Mouse (Mus musculus): ENCODE measurements around the gene Runx2. TPM values are rescaled to one million over a fixed set of nuclear protein-coding genes. Genes with fewer than 3 reads are reported as not detected.
A peak's percentile ranks its signal among the peaks of the same experiment; 100 is the strongest.

Runx2 gene
- polyA plus RNA-seq, 1 experiment from 2014 or later = 31.9 TPM

DNA sequence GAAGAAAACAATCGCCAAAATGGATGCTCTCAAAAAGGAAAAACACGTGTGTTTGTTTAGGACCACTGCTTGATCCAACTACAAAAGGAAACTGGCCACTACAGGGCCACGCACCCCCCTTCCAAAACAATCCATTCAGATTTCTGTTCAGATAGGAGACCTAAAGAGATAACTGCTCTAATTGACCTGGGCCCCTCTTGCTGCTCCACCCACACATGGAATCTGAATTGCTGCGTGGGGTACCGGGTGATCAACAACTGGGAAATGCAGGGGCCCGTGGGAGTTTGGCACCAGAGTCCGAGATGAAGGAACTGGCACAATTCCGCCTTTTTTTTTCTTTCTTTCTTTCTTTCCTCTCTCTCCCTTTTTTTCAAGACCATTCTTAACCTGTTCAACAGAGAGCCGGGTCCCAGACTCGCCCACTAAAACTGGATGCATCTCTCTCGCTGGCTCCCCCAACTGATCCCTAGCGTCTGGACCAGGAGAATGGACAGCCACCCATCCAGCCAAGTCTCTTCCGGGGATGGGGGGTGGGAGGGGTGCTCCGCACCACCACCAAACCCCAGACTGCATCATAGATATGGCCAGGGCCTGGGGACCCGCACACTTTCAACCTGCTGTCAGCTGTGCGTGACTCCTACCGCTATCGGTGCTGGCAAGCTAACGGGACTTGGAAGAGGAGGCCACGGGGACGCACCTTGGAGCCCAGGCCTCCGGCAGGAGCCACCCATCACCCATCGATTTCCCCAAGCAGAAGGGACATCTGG is 80.9 kb downstream of the Runx2 start:
- H3K4me1 ChIP-seq = 0 out of 2 replicates have a peak, but pooled peaks cover 9% of the 10 kb centered on the region
- 2% methylated on average over 23 of the region's 23 CpGs for WGBS
- peak overlapping the region; percentile 76 for H3K4me2 ChIP-seq (replicated peaks)
- H3K9me3 ChIP-seq = no peaks in the 10 kb centered on the region
- H3K27me3 ChIP-seq = peaks cover 29% of the 10 kb centered on the region
- H3K4me3 ChIP-seq = peak overlapping the region; percentile 68
- ATAC-seq (ENCODE audit: insufficient number of reproducible peaks, insufficient read depth, low FRiP score, low TSS enrichment) = no peak
- peak overlapping the region; percentile 91 for H3K27ac ChIP-seq
- H3K9ac ChIP-seq = peak overlapping the region; percentile 91
- H3K36me3 ChIP-seq = no peaks in the 10 kb centered on the region

DNA sequence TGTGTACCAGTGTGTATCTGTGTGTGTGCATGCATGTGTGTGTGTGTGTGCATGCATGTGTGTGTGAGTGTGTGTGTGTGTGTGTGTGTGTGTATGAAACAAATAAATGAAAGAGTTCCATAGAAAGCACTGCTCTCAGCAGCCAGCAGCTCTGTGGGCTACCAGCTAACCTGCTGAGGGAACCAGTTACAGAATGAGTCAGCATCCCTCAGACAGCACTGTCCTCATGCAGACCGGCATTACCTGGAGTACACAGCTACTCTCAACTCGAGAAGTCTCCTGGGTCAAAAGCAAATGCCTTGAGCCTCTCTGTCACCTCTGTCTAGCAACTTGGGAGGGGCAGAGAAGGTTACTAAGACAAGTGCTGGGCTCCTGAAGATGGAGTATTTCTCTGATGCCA is 86.1 kb downstream of the Runx2 start:
- Histone ChIP-seq H3K4me3 (no peak overlapping the region), H3K4me1 (peaks cover 8% of the 10 kb centered on the region; the same call in 1 of the 2 replicates), H3K27me3 (0 out of 2 replicates have a peak, but pooled peaks cover 2% of the 10 kb centered on the region), H3K4me2 (replicated peaks) (no peak overlapping the region), H3K36me3 (peaks cover 3% of the 10 kb centered on the region), H3K9ac (no peak overlapping the region), H3K9me3 (no peaks in the 10 kb centered on the region), H3K27ac (no peak overlapping the region)
- ATAC-seq (ENCODE audit: insufficient number of reproducible peaks, insufficient read depth, low FRiP score, low TSS enrichment) = no peak
- 36% methylated on average over 2 of the region's 2 CpGs for WGBS

- no peaks in the 10 kb centered on the region for H3K9me3 ChIP-seq
- ATAC-seq (ENCODE audit: insufficient number of reproducible peaks, insufficient read depth, low FRiP score, low TSS enrichment) = no peak
- no peak overlapping the region for H3K9ac ChIP-seq
- H3K4me1 ChIP-seq = peaks cover 7% of the 10 kb centered on the region; the same call in 1 of the 2 replicates
- no peak overlapping the region for H3K4me3 ChIP-seq
- peaks cover 3% of the 10 kb centered on the region for H3K36me3 ChIP-seq
- H3K4me2 ChIP-seq (replicated peaks) = no peak overlapping the region
- no peaks in the 10 kb centered on the region for H3K27me3 ChIP-seq
- no peak overlapping the region for H3K27ac ChIP-seq
Measured at GRCm38 (mm10) chr17:44727675-44728074, 86.9 kb downstream of the Runx2 start.

- Histone ChIP-seq H3K36me3 (peaks cover 3% of the 10 kb centered on the region), H3K9ac (no peak overlapping the region), H3K4me1 (peaks cover 14% of the 10 kb centered on the region), H3K27ac (peak overlapping the region; percentile 30), H3K4me2 (replicated peaks) (peak overlapping the region; percentile 9), H3K9me3 (no peaks in the 10 kb centered on the region), H3K27me3 (no peaks in the 10 kb centered on the region), H3K4me3 (no peak overlapping the region)
- ATAC-seq (ENCODE audit: insufficient number of reproducible peaks, insufficient read depth, low FRiP score, low TSS enrichment) = no peak
- WGBS = 74% methylated on average over 16 of the region's 16 CpGs
Measured at GRCm38 (mm10) chr17:44724805-44725480, 89.7 kb downstream of the Runx2 start.

DNA sequence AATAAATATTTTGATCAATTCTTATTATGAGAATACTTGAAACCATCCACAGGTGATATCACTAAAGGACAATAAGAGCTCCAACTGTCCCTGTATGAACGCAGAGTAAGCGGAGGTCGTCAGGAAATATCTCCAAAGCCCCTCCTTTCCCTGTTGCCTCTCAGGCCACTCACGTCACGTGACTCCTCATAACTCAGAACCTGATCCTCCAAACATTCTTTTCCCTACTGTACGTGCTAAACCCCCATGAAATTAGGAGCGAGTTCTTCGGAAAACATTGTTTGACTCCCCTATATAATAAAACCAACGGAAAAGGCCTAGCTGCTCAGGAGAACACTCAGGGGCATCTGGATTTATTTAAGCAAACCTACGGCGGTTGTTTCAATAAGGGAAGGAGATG is 90.3 kb downstream of the Runx2 start:
- Histone ChIP-seq H3K36me3 (peaks cover 3% of the 10 kb centered on the region), H3K9ac (no peak overlapping the region), H3K4me2 (replicated peaks) (0 out of 2 replicates have a peak overlapping the region, but pooled peaks have one; percentile 9), H3K27me3 (no peaks in the 10 kb centered on the region), H3K9me3 (no peaks in the 10 kb centered on the region), H3K4me1 (peaks cover 14% of the 10 kb centered on the region), H3K4me3 (no peak overlapping the region), H3K27ac (peak overlapping the region; percentile 30)
- ATAC-seq (ENCODE audit: insufficient number of reproducible peaks, insufficient read depth, low FRiP score, low TSS enrichment) = no peak
- WGBS = 48% methylated on average over 11 of the region's 11 CpGs

DNA sequence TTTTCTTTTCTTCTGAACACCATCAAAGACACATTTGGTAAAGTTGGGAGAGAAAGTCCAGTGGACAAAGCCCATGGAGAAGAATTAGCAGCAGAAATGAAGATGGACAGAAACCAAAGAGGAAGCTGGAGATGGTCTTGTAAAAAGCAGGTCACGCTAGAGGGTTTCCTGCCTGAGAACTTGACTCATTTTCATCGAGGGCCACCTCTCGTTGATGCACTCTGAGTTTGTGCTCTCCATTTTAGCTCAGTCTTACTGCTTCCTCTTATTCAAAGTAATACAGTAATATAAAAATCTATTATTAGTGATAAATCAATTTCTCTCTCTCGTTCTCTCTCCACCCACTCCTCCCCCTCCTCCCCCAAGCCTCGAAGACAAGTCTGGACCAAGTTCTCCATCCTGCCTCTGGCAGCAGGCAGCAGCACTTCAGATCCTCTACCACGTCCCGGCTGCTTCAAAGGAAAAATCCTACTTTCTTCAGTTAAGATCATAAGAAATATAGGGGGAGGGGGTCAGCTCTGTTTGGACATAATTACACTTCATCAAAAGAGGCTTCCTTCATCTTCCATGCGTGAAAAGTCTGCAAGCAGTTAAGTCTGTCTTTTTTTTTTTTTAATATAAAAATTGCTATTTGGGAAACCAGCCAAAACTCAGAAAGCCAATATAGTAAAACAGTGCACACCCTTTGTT is 92.3 kb downstream of the Runx2 start:
- 43% methylated on average over 8 of the region's 8 CpGs for WGBS

GRCm38 (mm10) chr17:44718591-44718990 is 96.0 kb downstream of the Runx2 start:
- no peaks in the 10 kb centered on the region for H3K9me3 ChIP-seq
- 0 out of 2 replicates have a peak, but pooled peaks have one; percentile 41 for ATAC-seq (ENCODE audit: insufficient number of reproducible peaks, insufficient read depth, low FRiP score, low TSS enrichment)
- peak overlapping the region; percentile 1; the same call in 1 of the 2 replicates for H3K27ac ChIP-seq
- 0 out of 2 replicates have a peak, but pooled peaks cover 4% of the 10 kb centered on the region for H3K36me3 ChIP-seq
- no peak overlapping the region for H3K4me2 ChIP-seq (replicated peaks)
- H3K4me3 ChIP-seq = no peak overlapping the region
- peaks cover 26% of the 10 kb centered on the region for H3K4me1 ChIP-seq
- 43% methylated on average over 6 of the region's 6 CpGs for WGBS
- no peak overlapping the region for H3K9ac ChIP-seq
- no peaks in the 10 kb centered on the region for H3K27me3 ChIP-seq

More for the DNA sequence above, 92.3 kb downstream of the Runx2 start:
- peaks cover 27% of the 10 kb centered on the region for H3K4me1 ChIP-seq
- H3K4me2 ChIP-seq (replicated peaks) = no peak overlapping the region
- H3K36me3 ChIP-seq = peaks cover 3% of the 10 kb centered on the region
- H3K27me3 ChIP-seq = no peaks in the 10 kb centered on the region
- no peak overlapping the region for H3K4me3 ChIP-seq
- H3K27ac ChIP-seq = 0 out of 2 replicates have a peak overlapping the region, but pooled peaks have one; percentile 30
- no peak overlapping the region for H3K9ac ChIP-seq
- H3K9me3 ChIP-seq = no peaks in the 10 kb centered on the region
- ATAC-seq (ENCODE audit: insufficient number of reproducible peaks, insufficient read depth, low FRiP score, low TSS enrichment) = no peak

DNA sequence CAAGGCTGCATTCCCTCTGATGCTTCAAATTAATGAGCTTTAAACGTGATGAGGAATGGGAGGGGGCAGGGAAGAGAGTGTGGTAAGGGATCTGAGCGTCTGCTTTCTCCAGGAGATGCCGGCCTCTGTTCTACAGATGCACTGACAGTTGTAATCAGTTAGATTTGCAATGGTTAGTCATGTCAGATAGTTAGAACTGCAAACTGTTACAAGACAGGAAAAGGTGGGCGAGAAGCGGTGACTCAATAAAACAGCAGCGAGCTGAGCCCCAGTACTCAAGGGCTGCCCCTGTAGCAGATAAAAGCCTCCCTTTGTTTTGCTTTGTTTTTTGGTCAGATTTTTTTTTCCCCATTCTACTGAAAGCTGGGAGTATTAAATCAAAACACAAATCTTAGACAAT is 96.6 kb downstream of the Runx2 start:
- Histone ChIP-seq H3K9ac (no peak overlapping the region), H3K4me2 (replicated peaks) (no peak overlapping the region), H3K9me3 (no peaks in the 10 kb centered on the region), H3K27me3 (no peaks in the 10 kb centered on the region), H3K27ac (peak overlapping the region; percentile 62; the same call in 1 of the 2 replicates), H3K4me3 (no peak overlapping the region), H3K36me3 (0 out of 2 replicates have a peak, but pooled peaks cover 4% of the 10 kb centered on the region), H3K4me1 (peaks cover 26% of the 10 kb centered on the region)
- 19% methylated on average over 6 of the region's 6 CpGs for WGBS
- no peak for ATAC-seq (ENCODE audit: insufficient number of reproducible peaks, insufficient read depth, low FRiP score, low TSS enrichment)

GRCm38 (mm10) chr17:44714116-44714515 is 100.5 kb downstream of the Runx2 start:
- 89% methylated on average over 4 of the region's 4 CpGs for WGBS
- Histone ChIP-seq H3K36me3 (0 out of 2 replicates have a peak, but pooled peaks cover 8% of the 10 kb centered on the region), H3K9ac (no peak overlapping the region), H3K9me3 (no peaks in the 10 kb centered on the region), H3K4me2 (replicated peaks) (no peak overlapping the region), H3K27ac (no peak overlapping the region), H3K27me3 (no peaks in the 10 kb centered on the region), H3K4me1 (peaks cover 38% of the 10 kb centered on the region), H3K4me3 (no peak overlapping the region)
- no peak for ATAC-seq (ENCODE audit: insufficient number of reproducible peaks, insufficient read depth, low FRiP score, low TSS enrichment)

GRCm38 (mm10) chr17:44713404-44713803 is 101.2 kb downstream of the Runx2 start:
- H3K4me1 ChIP-seq = peaks cover 34% of the 10 kb centered on the region
- no peak for ATAC-seq (ENCODE audit: insufficient number of reproducible peaks, insufficient read depth, low FRiP score, low TSS enrichment)
- 83% methylated on average over 8 of the region's 8 CpGs for WGBS

DNA sequence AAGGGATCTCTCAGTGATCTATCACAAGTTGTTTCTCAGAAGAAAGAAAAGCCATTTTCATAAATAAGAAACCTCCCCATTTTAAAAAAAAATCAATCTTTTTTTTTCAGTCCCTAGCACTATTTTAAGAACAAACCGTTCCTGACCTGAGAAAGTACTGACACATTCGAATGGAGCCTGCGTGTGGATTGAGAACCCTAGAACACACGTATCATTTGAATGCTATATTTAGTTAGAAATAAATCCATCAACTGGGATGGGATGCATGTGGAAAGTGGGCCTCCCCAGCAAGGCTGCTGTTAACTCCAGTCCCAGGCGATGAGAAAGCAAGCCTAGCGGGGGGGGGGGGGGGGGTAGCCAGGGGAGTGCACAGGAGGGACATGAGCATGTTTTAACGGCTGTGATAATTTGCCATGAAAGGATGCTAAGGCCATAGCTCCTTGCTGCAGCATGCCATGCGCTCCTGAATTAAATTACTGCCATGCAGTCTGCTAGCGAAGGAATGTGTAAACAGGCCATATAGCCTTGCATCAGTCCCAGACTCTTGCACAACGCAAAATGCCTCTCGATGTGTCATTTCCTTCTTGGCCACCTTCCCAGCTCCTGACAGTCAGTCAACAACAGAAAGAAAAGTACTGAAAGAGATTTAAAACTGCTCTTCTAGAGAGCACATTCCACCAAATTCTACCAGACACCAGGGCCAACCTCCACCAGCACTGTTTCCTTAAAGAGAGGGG is 104.9 kb downstream of the Runx2 start:
- Histone ChIP-seq H3K27me3 (no peaks in the 10 kb centered on the region), H3K4me1 (peaks cover 22% of the 10 kb centered on the region), H3K36me3 (peaks cover 11% of the 10 kb centered on the region; the same call in 1 of the 2 replicates), H3K4me3 (no peak overlapping the region), H3K9ac (no peak overlapping the region), H3K4me2 (replicated peaks) (no peak overlapping the region), H3K27ac (peak overlapping the region; percentile 84; the same call in 1 of the 2 replicates), H3K9me3 (no peaks in the 10 kb centered on the region)
- WGBS = 36% methylated on average over 10 of the region's 11 CpGs
- 0 out of 2 replicates have a peak, but pooled peaks have one; percentile 28 for ATAC-seq (ENCODE audit: insufficient number of reproducible peaks, insufficient read depth, low FRiP score, low TSS enrichment)

More at GRCm38 (mm10) chr17:44713404-44713803, 101.2 kb downstream of the Runx2 start:
- Histone ChIP-seq H3K4me3 (no peak overlapping the region), H3K27me3 (no peaks in the 10 kb centered on the region), H3K4me2 (replicated peaks) (no peak overlapping the region), H3K9me3 (no peaks in the 10 kb centered on the region), H3K27ac (no peak overlapping the region), H3K36me3 (0 out of 2 replicates have a peak, but pooled peaks cover 8% of the 10 kb centered on the region), H3K9ac (no peak overlapping the region)

All from embryonic facial prominence, embryonic 12.5 days (tissue).